Mouse (Mus musculus) embryonic facial prominence, embryonic 15.5 days (tissue): ENCODE data around the gene Sec31b. TPM values are rescaled to one million over a fixed set of nuclear protein-coding genes. Genes with fewer than 3 reads are reported as not detected.
A peak's percentile ranks its signal among the peaks of the same experiment; 100 is the strongest.

Experiments used
- ATAC-seq: fragments of 200-750 bp; cut with Nextera tagmentation; 2 replicates; pipeline ENCODE4 v1.8.0; 2017; ENCODE audit warnings: low read depth, moderate TSS enrichment; ENCODE audit not compliant: insufficient number of reproducible peaks, low FRiP score, low TSS enrichment
- H3K27ac ChIP-seq: fragments of 300-500 bp; sonication (generic); replicated peaks from 2 replicates; pipeline ENCODE4 v1.5.1; 2015; ENCODE audit warnings: mild to moderate bottlenecking, inconsistent platforms
- H3K27me3 ChIP-seq: fragments of 300-500 bp; sonication (generic); 2 replicates; pipeline ENCODE4 v1.6.1; 2015; ENCODE audit warnings: inconsistent platforms
- H3K36me3 ChIP-seq: fragments of 300-500 bp; sonication (generic); 2 replicates; pipeline ENCODE4 v1.6.1; 2015; ENCODE audit warnings: mild to moderate bottlenecking, inconsistent platforms
- H3K4me1 ChIP-seq: fragments of 300-500 bp; sonication (generic); 2 replicates; pipeline ENCODE4 v1.6.1; 2015; ENCODE audit warnings: inconsistent platforms
- H3K4me2 ChIP-seq: fragments of 300-500 bp; sonication (generic); replicated peaks from 2 replicates; pipeline ENCODE4 v1.6.1; 2015; ENCODE audit warnings: mild to moderate bottlenecking, inconsistent platforms
- H3K4me3 ChIP-seq: fragments of 300-500 bp; sonication (generic); replicated peaks from 2 replicates; pipeline ENCODE4 v1.5.1; 2015; ENCODE audit warnings: mild to moderate bottlenecking, inconsistent platforms
- H3K9ac ChIP-seq: fragments of 300-500 bp; sonication (generic); 2 replicates; pipeline ENCODE4 v1.6.1; 2015; ENCODE audit warnings: inconsistent platforms
- H3K9me3 ChIP-seq: fragments of 300-500 bp; sonication (generic); replicated peaks from 2 replicates; pipeline ENCODE4 v1.6.1; 2016; ENCODE audit warnings: inconsistent platforms
- WGBS: fragments of 180-500 bp; shearing (Covaris S2); methylation state at CpG from one replicate; pipeline ENCODE4 v1.1.7; 2015; 5-methylcytosine and 5-hydroxymethylcytosine counted together
- polyA plus RNA-seq: library from polyadenylated mRNA; unstranded; fragments of >200 nt; fragmentation: Nextera tagmentation; extraction: Ambion mirVana; gene quantifications from 2 replicates; pipeline ENCODE4 v1.2.1, GENCODE M21; 2015

Gene Sec31b
- polyA plus RNA-seq, 1 experiment from 2014 or later, result 0.56 TPM

GRCm38 (mm10) chr19:44510534-44511175 is 35.0 kb downstream of the Sec31b start:
- peak overlapping the region; percentile 75 for H3K4me2 ChIP-seq
- peaks cover 17% of the 10 kb centered on the region for H3K4me1 ChIP-seq
- no peak for ATAC-seq
- no peak overlapping the region for H3K27ac ChIP-seq
- no peaks in the 10 kb centered on the region for H3K9me3 ChIP-seq
- H3K27me3 ChIP-seq, result peaks cover 79% of the 10 kb centered on the region
- H3K36me3 ChIP-seq, result no peaks in the 10 kb centered on the region
- 2% methylated on average over 12 of the region's 12 CpGs for WGBS
- no peak overlapping the region for H3K9ac ChIP-seq
- peak overlapping the region; percentile 41; the same call in 1 of the 2 replicates for H3K4me3 ChIP-seq

DNA sequence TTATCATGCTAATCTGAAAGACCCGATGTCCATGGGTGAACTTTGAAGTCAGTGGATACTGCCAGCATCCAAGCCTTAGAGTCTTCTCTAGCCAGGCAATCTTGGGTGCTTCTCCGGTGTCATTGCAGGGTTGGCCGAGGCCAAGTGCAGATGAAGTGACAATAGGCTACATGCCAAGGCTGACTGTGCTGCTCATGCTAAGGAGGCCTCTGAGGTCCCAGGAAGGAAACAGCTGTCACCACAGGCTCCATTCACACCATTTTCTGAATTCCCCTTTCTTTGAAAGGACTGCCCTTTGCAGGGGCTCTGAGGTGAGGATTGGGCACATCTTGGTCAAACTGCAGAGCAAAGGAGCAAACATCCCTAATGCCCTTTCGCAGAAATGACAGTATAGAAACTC is 42.9 kb downstream of the Sec31b start:
- no peaks in the 10 kb centered on the region for H3K9me3 ChIP-seq
- H3K4me3 ChIP-seq, result no peak overlapping the region
- peaks cover 33% of the 10 kb centered on the region for H3K27me3 ChIP-seq
- H3K36me3 ChIP-seq, result no peaks in the 10 kb centered on the region
- no peak overlapping the region for H3K9ac ChIP-seq
- no peak overlapping the region for H3K4me2 ChIP-seq
- WGBS, result 79% methylated on average over 4 of the region's 4 CpGs
- no peak overlapping the region for H3K27ac ChIP-seq
- H3K4me1 ChIP-seq, result no peaks in the 10 kb centered on the region
- ATAC-seq, result no peak

GRCm38 (mm10) chr19:44501925-44502324 is 43.7 kb downstream of the Sec31b start:
- peaks cover 27% of the 10 kb centered on the region for H3K27me3 ChIP-seq
- no peak for ATAC-seq
- 69% methylated on average over 6 of the region's 6 CpGs for WGBS

GRCm38 (mm10) chr19:44500240-44500639 is 45.4 kb downstream of the Sec31b start:
- no peak overlapping the region for H3K4me3 ChIP-seq
- no peak for ATAC-seq
- H3K9me3 ChIP-seq, result no peaks in the 10 kb centered on the region
- H3K4me2 ChIP-seq, result no peak overlapping the region
- no peak overlapping the region for H3K27ac ChIP-seq
- H3K4me1 ChIP-seq, result no peaks in the 10 kb centered on the region
- peaks cover 27% of the 10 kb centered on the region for H3K27me3 ChIP-seq
- H3K9ac ChIP-seq, result no peak overlapping the region
- WGBS, result 37% methylated on average over 5 of the region's 5 CpGs
- H3K36me3 ChIP-seq, result no peaks in the 10 kb centered on the region

More at GRCm38 (mm10) chr19:44501925-44502324, 43.7 kb downstream of the Sec31b start:
- no peak overlapping the region for H3K4me3 ChIP-seq
- no peaks in the 10 kb centered on the region for H3K9me3 ChIP-seq
- no peaks in the 10 kb centered on the region for H3K4me1 ChIP-seq
- H3K27ac ChIP-seq, result no peak overlapping the region
- no peak overlapping the region for H3K9ac ChIP-seq
- no peaks in the 10 kb centered on the region for H3K36me3 ChIP-seq
- no peak overlapping the region for H3K4me2 ChIP-seq

- ATAC-seq, result no peak
- Histone ChIP-seq H3K4me3 (no peak overlapping the region), H3K27ac (no peak overlapping the region), H3K27me3 (peaks cover 22% of the 10 kb centered on the region), H3K4me1 (no peaks in the 10 kb centered on the region), H3K9ac (no peak overlapping the region), H3K4me2 (no peak overlapping the region), H3K36me3 (no peaks in the 10 kb centered on the region), H3K9me3 (no peaks in the 10 kb centered on the region)
- 57% methylated on average over 6 of the region's 6 CpGs for WGBS
These were observed 46.7 kb downstream of the Sec31b start for GRCm38 (mm10) chr19:44498936-44499335.

DNA sequence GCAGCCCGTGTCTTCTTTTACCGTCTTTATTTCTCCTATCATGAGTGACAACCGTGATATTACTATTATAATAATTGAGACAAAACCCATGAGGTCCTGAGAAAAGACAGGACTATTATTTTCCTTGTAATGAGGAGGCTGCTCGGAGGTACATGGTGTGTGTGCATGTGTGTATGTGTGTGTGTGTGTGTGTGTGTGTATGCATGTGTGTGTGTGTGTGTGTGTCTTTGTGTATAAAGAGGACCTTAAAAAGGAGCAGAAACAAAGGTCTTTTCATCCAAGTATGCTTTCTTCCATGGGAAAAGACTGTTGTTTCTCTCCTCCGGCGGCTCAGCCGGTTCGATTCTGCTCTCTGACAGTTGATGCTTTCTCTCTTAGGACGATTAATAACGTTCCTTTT is 48.7 kb downstream of the Sec31b start:
- H3K4me1 ChIP-seq, result no peaks in the 10 kb centered on the region
- H3K36me3 ChIP-seq, result no peaks in the 10 kb centered on the region
- no peak overlapping the region for H3K4me2 ChIP-seq
- H3K9me3 ChIP-seq, result no peaks in the 10 kb centered on the region
- ATAC-seq, result no peak
- H3K27me3 ChIP-seq, result peaks cover 23% of the 10 kb centered on the region
- no peak overlapping the region for H3K9ac ChIP-seq
- WGBS, result 70% methylated on average over 10 of the region's 10 CpGs
- no peak overlapping the region for H3K4me3 ChIP-seq
- H3K27ac ChIP-seq, result no peak overlapping the region

GRCm38 (mm10) chr19:44496511-44496910 is 49.2 kb downstream of the Sec31b start:
- Histone ChIP-seq H3K27me3 (peaks cover 23% of the 10 kb centered on the region), H3K36me3 (no peaks in the 10 kb centered on the region), H3K27ac (no peak overlapping the region), H3K9me3 (no peaks in the 10 kb centered on the region), H3K9ac (no peak overlapping the region), H3K4me1 (no peaks in the 10 kb centered on the region), H3K4me3 (no peak overlapping the region), H3K4me2 (no peak overlapping the region)
- WGBS, result 53% methylated on average over 8 of the region's 8 CpGs
- ATAC-seq, result no peak

- no peaks in the 10 kb centered on the region for H3K9me3 ChIP-seq
- H3K4me2 ChIP-seq, result no peak within 1 kb of the TSS
- H3K4me1 ChIP-seq, result no peaks in the 10 kb centered on the region
- WGBS, result 22% methylated on average over 8 of the region's 8 CpGs
- ATAC-seq, result no peak
- no peak within 1 kb of the TSS for H3K9ac ChIP-seq
- H3K4me3 ChIP-seq, result no peak within 1 kb of the TSS
- H3K36me3 ChIP-seq, result no peaks in the 10 kb centered on the region
- peaks cover 23% of the 10 kb centered on the region for H3K27me3 ChIP-seq
- H3K27ac ChIP-seq, result no peak within 1 kb of the TSS
These were observed 52.5 kb downstream of the Sec31b start, which contains the start of gene Wnt8b for GRCm38 (mm10) chr19:44493128-44493527. Gene Wnt8b, plus strand, starts transcription at chr19:44493472.

- H3K9ac ChIP-seq, result no peak overlapping the region
- H3K4me3 ChIP-seq, result no peak overlapping the region
- no peaks in the 10 kb centered on the region for H3K9me3 ChIP-seq
- ATAC-seq, result 0 out of 2 replicates have a peak, but pooled peaks have one; percentile 34
- no peak overlapping the region for H3K27ac ChIP-seq
- WGBS, result 13% methylated on average over 8 of the region's 8 CpGs
- H3K27me3 ChIP-seq, result 0 out of 2 replicates have a peak, but pooled peaks cover 4% of the 10 kb centered on the region
- no peak overlapping the region for H3K4me2 ChIP-seq
- no peaks in the 10 kb centered on the region for H3K36me3 ChIP-seq
- no peaks in the 10 kb centered on the region for H3K4me1 ChIP-seq
These were observed 58.4 kb downstream of the Sec31b start for GRCm38 (mm10) chr19:44487266-44487665.

- Histone ChIP-seq H3K4me1 (no peaks in the 10 kb centered on the region), H3K9me3 (no peaks in the 10 kb centered on the region), H3K27me3 (no peaks in the 10 kb centered on the region), H3K36me3 (no peaks in the 10 kb centered on the region), H3K4me3 (no peak overlapping the region), H3K27ac (no peak overlapping the region), H3K9ac (no peak overlapping the region), H3K4me2 (no peak overlapping the region)
- WGBS, result 45% methylated on average over 3 of the region's 3 CpGs
- no peak for ATAC-seq
These were observed 69.1 kb downstream of the Sec31b start for GRCm38 (mm10) chr19:44476541-44476940.

DNA sequence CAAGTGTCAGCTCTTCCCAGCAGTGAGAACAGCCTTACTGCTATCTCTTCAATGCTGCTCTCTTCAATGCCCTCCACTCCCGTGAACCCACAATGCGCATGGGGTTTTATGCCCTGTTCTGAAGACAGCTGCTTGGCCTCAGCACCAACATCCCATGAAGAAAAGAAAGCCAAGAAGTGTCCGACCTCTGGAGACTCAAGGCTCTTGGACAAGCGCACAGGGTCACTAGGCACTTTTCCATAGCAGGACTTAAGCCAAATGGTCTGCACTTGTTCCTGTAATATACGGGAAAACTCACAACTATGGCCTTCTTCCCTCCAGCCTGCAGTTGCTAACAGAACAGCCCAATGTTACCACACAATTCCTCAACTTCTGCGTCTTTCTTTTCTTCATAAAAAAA is 70.4 kb downstream of the Sec31b start:
- no peak overlapping the region for H3K9ac ChIP-seq
- ATAC-seq, result no peak
- no peaks in the 10 kb centered on the region for H3K4me1 ChIP-seq
- H3K36me3 ChIP-seq, result no peaks in the 10 kb centered on the region
- H3K27ac ChIP-seq, result no peak overlapping the region
- 88% methylated on average over 6 of the region's 6 CpGs for WGBS
- H3K27me3 ChIP-seq, result no peaks in the 10 kb centered on the region
- H3K9me3 ChIP-seq, result no peaks in the 10 kb centered on the region
- H3K4me3 ChIP-seq, result no peak overlapping the region
- no peak overlapping the region for H3K4me2 ChIP-seq

GRCm38 (mm10) chr19:44474158-44474557 is 71.5 kb downstream of the Sec31b start:
- no peak for ATAC-seq
- Histone ChIP-seq H3K9ac (no peak overlapping the region), H3K4me3 (no peak overlapping the region), H3K27me3 (no peaks in the 10 kb centered on the region), H3K27ac (no peak overlapping the region), H3K4me1 (no peaks in the 10 kb centered on the region), H3K36me3 (no peaks in the 10 kb centered on the region), H3K4me2 (no peak overlapping the region), H3K9me3 (no peaks in the 10 kb centered on the region)
- WGBS, result 3% methylated on average over 10 of the region's 10 CpGs
